Mouse (Mus musculus) brain, embryonic 18.5 days (tissue): ENCODE results near the gene Pip4p1.

ENCODE experiments used
- DNase-seq: peaks from one replicate; pipeline ENCODE4 v3.0.0-alpha.2; 2012; ENCODE audit warnings: low read depth, low spot score

The Pip4p1 gene

GRCm38 (mm10) chr14:50892541-50893459 lies 37.9 kb downstream of the Pip4p1 start:
- no peak for DNase-seq

GRCm38 (mm10) chr14:50892091-50892490 lies 38.6 kb downstream of the Pip4p1 start:
- DNase-seq, result no peak

GRCm38 (mm10) chr14:50891621-50892020 lies 39.0 kb downstream of the Pip4p1 start:
- no peak for DNase-seq

GRCm38 (mm10) chr14:50876236-50876950 lies 54.3 kb downstream of the Pip4p1 start:
- no peak for DNase-seq
